Mouse (Mus musculus): ENCODE data around the gene Tcea3.

Gene Tcea3

DNA sequence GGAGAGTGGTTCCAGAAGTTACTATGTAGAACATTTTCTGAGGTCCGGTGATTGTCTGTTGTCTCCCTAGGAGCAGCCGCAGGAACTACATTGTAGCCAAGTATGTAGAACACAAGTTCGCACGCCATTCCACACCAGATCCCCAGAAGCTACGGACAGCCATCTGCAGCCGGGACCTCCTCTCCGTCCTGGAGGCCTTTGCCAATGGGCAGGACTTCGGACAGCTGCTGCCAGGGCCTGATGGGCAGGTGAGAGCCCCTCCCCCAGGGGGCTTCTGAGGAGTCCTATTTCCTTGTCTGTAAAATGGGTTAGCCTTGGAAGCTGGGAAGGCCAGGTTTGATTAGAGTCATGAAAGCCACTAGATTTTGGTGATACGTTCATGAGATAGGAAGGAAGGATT, 8.4 kb upstream of the Tcea3 start:
- DNase-seq (ENCODE audit: low read depth, low spot score) = no peak

DNA sequence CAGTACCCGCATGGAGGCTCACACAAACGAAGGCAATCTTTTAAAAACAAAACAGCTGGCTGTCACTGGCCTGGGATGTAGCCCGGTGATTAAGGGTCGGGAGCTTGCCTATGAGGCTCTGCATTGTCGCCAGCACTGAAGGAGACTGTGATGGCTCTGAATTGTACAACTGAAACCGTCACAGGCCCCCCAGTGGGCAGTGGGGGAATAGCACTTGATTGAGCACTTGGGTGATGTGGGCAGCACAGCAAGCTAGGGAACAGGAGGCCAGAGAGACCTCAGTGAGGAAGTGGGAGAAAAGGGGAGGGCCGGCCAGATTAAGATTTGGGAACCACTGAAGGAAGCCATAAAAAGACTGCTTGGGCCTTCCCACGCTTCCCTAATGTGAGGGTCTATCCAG, 7.9 kb upstream of the Tcea3 start:
- no peak for DNase-seq (ENCODE audit: low read depth, low spot score)

DNA sequence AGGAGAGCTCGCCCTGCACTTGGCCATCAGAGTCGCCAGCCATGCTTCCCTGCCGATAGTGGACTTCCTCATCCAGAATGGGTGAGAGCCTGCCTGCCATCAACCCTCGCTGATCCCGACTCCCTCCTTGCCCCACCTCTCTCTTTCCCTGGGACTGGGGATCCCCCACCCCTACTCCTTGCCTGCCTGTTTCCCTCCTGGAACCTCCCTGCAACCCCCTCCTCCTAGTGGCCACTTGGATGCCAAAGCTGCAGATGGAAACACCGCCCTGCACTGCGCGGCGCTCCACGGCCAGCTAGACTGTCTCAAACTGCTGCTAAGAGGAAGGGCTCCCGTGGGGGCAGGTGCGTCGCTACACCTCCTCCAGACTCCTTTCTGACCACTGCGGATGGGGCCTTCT, 7.4 kb upstream of the Tcea3 start:
- DNase-seq (ENCODE audit: low read depth, low spot score) = no peak

DNA sequence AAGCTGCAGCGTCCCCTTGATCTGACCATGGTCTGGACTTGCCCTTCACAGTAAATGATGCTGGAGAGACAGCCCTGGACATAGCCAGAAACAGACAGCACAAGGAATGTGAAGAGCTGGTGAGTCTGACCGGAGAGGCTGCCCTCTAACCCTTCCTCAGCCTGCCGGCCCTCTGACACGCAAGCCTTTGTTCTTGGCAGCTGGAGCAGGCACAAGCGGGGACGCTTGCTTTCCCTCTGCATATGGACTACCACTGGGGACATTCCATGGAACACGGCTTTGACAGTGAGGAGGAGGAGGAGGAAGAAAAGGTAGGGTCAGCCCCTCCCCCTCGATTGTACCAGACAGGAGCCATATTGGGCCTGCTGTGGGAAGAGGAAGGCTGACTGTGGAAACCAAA, 6.6 kb upstream of the Tcea3 start:
- DNase-seq (ENCODE audit: low read depth, low spot score) = no peak

DNA sequence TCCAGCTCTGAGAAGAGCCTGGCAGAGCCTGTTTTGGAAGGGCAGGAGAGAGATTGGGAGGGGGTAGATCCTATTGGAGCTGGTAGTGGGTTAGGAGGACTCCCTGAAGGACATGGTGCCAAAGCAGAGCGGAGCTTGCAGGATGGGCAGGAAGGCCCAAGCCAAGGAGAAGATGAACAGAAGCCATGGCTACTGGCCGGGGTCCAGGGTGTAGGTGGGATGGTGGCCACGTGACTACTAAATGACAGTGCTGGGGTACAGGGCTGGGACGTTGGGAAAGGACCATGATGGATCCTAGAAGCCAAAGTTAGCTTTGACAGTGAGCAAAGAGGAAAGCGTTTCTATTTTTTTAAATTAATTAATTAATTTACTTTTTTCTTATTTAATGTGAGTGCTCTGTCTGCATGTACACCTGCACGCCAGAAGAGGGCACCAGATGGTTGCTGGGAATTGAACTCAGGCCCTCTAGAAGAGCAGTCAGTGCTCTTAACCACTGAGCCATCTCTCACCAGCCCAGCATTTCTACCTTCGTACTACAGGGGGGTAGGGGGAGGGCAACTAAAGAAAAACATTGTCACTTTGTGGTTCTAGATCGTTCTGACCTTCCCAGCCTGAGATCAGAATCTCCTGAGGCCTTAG, 5.3 kb upstream of the Tcea3 start:
- no peak for DNase-seq (ENCODE audit: low read depth, low spot score)

DNA sequence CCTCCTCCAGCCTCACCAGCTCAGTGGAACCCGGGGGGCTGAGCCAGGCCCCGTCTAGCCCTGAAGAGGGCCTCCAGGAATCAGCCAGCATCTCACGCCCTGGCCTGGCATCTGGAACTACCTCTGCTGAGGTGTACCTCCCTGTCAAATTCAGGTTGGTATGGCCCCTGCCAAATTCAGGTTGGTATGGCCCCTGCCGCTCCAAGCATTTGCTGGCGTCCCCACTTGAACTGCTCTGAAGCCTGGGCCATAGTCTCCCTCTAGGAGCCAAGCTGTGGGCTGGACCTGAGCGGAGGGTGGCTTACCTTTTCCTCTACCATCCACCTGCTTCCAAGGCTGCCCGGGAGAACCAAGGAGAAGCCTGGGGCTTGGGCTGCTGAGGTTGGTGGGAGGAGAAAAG, 4.8 kb upstream of the Tcea3 start:
- DNase-seq (ENCODE audit: low read depth, low spot score) = no peak

DNA sequence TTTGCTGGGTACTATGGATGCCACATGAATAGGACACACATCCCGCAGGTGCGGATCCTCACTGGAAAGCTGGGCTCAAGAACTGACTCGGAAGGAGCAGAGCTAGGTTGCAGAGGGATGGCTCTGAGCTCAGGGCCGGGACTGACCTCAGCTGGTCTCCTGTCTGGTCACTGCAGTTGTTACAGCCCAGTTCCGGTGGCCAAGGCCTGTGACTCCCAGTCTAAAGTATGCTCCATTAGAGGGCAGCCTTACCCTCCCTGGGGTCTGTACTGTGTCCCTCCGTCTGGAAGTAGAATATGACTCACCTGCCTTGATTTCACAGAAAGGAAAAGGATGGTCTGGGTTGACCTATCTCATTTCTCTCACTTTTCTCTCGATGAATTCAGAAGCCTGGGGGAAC, 3.3 kb upstream of the Tcea3 start:
- no peak for DNase-seq (ENCODE audit: low read depth, low spot score)

DNA sequence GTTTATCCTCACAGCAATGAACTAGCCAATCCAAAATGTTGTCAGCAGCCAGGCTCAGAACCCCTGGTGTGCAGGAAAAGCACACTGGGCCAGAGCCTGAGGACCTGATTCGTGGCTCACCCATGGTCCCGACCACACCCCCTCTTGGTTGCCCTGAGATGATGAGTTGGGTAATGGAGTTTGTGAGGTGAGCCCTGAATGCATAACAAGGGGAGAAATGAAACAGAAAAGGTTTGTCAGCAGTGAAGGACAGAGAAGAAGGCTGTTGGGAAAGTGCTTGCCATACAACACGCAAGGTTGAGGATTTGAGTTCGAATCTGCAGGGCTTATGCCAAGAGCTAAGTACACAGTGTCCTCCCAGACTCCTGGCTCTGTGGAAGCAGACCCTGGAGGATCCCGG, 1.8 kb upstream of the Tcea3 start:
- DNase-seq (ENCODE audit: low read depth, low spot score) = no peak

DNA sequence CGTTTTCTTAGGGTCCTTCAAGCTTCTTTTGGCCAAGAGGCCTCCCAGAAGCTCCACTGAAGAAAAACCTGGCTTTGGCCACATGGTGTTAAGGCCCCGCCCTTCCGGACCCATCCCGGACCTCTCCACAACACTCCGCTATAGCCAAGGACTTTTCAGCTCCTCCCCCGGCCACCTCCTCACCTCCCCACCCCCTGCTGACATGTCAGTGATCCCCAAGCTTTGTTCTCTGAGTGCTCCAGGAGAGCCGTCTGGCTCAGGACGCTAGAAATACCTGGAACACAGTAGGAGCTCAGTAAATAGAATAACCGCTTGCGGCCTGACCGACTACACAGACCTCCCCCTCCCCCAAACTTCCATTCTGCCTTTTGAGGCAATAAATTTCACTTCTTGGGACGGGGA, 960 bp upstream of the Tcea3 start:
- no peak for DNase-seq (ENCODE audit: low read depth, low spot score)

DNA sequence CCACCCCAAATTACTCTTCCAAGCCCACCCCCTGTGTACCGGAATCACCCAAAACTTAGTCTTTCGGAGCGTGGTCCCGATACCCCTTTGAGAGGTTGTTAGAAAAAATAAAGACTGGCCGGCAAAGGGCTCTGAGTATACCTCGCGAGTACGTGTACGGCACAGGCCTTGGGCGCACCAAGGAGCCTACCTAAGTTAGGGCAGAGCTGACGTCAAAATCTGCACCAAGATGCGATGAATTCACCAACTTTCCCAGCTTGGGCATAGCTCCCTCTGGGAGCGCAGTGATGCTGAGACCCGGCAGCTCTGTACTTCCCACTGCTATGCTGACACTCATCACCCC, 172 bp upstream of the Tcea3 start:
- no peak for DNase-seq (ENCODE audit: low read depth, low spot score)

DNA sequence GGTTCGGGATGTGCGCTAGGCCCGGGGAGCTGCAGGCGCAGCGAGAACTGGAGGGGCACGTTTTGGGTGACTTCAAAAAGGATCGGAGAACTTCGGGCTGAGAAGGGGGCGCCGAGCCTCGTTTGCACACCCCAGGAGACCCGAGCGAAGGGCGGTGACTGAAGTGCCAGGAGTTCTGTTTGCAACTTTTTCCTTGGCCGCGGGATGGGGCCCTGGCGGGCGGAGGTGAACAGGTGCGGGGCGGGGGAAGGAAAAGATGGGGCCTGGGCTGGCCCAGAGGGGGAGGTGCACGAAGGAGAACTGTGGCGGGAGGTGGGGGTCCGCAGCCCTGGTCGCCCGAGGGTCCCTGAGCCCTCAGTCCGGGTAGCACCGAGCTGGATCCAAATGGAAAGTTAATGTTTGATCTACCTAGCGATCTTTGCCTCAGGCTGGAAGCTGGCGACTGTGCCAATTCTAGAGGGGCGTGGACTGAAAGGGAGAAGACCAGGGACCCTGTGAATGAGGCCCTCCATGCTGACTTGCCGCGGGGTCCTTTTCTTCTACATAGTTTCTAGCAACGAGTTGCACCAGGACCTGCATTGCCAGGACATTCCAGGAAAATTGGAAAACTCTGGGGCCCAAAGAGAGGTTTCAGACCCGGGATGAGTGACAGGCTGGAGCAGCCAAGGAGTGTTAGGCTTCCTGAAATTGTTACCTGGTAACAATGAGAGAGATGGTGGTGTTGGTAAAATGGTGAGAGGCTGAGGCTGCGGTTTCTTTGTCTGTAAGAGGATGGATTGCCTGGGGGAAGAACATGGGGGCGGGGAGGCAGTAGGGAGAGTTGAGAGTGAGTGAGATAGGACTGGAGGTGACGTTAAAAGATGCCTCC, 1.2 kb downstream of the Tcea3 start:
- no peak for DNase-seq (ENCODE audit: low read depth, low spot score)

DNA sequence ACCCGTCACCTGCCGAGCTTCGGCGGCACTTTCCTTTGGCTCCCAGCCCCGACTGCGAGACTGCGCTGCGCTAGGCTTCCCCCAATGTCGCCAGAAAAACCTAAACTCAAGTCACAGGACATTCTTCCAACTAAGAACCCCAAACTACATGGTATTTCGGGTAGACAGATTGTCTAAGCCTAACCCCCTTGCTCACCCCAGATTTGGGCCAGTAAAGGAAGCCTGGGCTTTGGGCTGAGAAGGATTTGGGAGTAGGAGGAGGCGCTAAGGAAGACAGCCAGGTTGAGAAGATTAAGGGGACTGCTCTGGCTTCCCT, 1.8 kb downstream of the Tcea3 start:
- no peak for DNase-seq (ENCODE audit: low read depth, low spot score)

DNA sequence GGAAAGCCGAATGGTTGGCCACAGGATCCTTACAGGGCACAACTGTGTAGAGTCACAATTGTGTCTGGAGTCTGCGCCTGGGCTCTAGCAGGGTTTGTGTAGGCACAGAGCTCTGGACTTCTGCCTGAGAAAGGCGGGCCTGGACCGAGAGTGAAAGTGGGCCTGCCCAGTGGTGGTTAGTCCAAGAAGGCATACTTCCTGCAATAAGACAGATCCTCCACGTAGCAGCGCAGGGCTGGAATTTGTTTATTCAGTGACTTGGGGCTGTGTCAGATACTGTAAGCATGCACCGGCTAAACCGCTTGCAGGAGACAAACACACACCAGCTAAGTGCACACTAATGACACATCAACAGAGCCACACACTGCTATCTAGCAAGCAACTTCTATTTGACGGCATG, 2.3 kb downstream of the Tcea3 start:
- no peak for DNase-seq (ENCODE audit: low read depth, low spot score)

DNA sequence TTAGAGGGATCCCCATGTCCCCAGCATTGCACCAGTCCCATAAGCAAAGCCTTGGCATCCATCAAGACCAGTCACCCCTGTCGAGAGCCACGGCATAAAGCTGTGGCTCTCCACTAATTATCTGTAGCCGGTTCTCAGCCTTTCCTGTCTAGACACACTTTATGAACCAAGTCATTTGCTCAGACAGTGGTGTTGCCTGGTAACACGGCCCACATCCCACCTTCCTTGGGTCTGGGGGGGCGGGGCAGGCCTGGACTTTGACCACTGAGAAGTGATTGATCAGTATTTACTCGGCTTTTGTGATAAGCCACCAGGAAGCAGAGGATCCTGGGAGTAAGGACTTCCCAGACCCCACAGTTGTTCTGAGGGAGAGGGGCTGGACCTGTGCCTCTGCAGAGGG, 8.4 kb downstream of the Tcea3 start:
- no peak for DNase-seq (ENCODE audit: low read depth, low spot score)

DNA sequence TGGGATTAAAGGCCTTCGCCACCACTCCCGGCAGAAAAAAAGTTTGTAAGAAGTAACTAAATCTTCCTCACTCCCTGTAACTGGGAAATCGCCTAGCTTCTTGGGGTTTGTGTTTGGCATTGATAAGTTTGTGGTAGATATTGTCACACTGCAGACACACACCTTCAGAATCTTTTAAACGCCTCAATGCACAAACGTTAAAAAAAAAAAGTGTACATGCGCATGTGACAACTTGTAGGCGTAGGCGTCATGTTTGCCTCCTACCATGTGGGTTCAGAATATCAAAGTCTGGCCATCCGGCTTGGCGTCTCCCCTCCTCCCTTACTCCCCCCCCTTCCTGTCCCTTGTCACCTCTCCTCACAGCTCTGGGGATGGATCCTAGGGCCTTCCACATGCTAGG, 9.2 kb downstream of the Tcea3 start:
- no peak for DNase-seq (ENCODE audit: low read depth, low spot score)

DNA sequence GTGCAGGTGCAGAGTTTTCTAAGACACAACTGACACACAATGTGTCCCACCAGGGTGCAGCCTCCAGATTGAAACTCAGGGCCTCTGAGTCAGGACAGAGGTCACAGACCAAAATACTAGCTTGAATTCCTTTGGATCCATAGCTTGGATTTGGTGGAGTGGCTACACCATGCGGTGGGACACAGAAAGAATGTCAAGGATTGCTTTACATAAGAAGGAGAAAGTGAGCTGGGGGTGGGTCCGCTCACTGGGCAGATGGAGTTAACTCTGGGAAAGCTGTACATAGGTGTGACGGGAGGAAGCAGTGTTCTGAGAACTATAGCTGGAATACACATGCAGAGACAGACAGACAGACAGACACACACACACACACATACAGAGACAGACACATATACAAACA, 12.4 kb downstream of the Tcea3 start:
- no peak for DNase-seq (ENCODE audit: low read depth, low spot score)

DNA sequence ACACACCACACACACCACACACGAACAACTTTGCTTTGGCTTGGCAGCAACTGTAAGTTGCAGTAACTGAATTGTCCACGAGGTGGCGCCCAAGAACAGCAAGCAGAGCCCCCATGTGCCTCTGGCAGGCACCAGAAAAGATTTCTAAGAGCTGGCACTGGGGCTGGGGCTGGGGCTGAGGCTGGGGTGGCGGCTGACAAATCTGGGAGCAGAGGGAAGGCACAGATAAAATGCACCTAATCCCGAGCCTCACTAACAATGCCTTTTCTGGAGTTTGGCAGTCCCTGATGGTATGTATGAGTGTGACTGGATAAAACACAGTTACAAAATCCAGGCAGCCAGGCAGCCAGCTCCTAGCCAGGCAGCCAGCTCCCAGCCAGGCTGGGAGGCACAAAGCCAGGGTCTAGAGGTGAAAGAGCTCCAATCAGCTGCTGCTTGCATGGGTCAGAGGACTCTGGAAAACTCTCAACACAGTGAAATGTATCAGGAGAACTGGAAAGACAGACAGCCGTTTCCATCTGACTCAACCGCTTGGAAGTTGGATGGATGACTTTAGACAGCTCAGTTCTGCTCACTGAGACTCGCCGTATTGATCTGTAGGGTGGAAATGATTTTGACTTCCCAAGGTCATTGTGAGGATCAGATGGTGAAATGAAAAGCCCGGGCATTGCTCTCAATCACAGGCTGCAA, 13.1 kb downstream of the Tcea3 start:
- peak; percentile 30 for DNase-seq (ENCODE audit: low read depth, low spot score)

DNA sequence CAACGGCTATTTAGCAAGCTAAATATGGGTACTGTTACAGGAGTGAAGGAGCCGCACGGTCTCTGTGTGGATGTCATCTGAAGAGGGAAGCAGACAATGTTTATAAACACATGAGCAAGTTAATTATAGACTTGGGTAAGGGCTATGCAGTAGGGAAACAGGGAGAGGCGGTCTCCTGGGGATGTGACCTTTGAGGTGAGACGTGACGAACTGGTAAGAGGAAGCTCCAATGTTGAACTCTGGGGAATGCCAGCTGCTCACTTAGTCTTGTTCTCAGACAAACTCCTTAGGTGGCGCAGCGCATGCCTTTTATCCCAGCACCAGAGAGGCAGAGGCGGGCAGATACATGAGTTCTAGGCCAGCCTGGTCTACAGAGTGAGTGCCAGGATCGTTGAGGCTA, 14.4 kb downstream of the Tcea3 start:
- no peak for DNase-seq (ENCODE audit: low read depth, low spot score)

DNA sequence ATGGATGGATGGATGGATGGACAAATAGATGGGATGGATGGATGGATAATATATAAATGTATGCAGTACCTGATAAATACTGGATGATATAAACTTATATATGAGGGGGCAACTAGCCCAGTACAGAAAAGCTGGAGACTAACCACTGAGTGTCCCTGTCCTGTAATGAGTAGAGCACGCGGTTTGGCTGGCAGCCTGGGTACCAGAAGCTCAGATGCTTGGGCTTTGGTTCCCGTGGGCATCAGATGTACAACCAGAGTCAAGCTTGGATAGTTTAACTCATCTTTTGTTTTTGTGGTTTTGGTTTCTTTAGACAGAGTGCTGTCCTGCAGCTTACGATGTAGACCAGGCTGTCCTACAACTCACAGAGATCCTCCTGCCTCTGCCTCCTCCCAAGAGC, 16.0 kb downstream of the Tcea3 start:
- DNase-seq (ENCODE audit: low read depth, low spot score) = no peak

DNA sequence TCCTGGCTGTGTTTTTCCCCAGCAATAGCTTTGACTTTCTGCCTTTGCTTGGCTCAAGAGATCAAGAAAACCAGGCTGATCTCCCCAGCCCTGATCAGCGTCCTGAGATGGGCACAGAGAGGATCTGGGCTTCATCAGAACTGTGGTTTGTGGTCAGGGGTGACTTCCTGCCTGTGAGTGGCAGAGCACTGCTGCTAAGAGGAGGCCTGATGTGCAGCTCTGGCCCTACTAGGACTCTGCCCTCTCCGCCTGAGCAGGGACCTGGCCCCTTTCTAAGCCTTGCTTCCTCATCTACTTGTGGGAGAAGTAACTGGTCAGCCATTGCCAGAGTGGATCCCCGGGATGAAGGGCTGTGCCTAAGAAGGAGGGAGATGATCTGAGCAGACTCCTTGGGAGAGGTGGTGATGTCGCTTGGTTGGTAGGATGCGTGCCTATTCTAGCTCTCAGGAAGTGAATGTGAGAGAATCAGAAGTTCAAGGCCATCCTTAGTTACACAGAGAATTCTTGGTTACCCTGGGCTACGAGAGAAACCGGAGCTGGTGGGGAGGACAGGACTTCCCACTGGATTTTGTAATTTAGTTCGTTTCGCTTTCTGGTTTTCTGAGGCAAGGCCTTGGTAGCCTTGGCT, 19.3 kb downstream of the Tcea3 start:
- DNase-seq (ENCODE audit: low read depth, low spot score) = no peak

DNA sequence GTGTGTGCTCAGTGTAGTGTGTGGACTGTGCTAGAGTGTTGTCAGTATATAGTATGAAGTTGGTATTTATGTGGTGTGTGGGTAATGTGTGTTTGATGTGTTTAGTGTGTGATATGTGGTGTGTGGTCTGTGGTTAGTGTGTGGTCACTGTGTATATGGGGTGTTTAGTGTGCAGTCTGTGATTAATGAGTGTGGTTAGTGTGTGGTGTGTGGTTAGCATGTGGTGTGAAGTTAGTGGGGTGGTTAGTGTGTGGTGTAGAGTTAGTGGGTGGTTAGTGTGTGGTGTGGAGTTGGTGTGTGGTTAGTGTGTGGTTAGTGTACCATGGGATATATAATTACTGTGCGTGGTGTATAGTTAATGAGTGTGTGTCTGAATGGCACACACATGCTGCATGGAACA, 21.4 kb downstream of the Tcea3 start:
- no peak for DNase-seq (ENCODE audit: low read depth, low spot score)

DNA sequence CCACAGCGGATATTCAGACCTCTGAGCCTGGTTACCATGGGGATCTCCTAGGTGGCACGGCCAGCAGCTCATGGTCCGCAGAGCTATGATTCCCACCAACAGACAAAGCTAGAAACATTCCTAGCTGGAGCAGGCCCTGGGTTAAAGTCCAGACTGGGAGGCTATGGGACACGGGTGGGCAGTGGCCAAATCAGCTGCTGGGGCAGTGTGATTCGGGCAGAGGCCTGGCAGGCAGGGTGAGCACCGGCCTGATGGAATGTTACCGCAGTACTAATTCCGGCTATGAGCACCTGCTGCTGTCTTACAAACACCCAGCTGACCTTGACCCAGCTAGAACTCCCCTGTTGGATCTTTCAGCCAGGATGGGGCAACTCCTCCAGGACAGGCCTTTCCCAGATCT, 23.1 kb downstream of the Tcea3 start:
- no peak for DNase-seq (ENCODE audit: low read depth, low spot score)

DNA sequence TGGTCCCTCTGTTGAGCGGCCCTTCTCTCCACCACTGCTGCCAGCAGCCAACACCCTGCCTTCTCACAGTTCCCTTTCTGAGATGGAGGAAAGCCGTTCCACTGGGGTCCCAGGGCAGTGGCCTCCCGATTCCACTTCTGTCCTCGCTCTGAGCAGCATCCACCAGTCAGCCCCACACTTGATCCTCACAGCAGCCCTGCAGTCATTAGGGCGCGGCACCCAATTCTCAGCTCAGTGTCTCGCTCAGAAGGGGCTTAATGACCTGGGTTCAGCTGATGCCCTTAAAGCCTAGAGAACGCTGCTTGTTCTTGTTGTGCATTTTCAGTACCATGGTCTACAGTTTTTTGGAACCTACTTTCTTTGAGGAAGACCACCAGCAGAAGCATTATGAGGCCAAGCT, 33.6 kb downstream of the Tcea3 start:
- DNase-seq (ENCODE audit: low read depth, low spot score) = no peak
